Mouse (Mus musculus) liver, adult 2 months (tissue): ENCODE results near the gene Msh3.
"Not testable (repeated sequence)": the region's sequence is repeated elsewhere in the genome, so short reads cannot be mapped to it uniquely, and the experiment has no call there.

Source experiments
- CTCF ChIP-seq: fragments of 200-500 bp; IDR thresholded peaks from 2 replicates; pipeline ENCODE4 v1.5.1; 2011; ENCODE audit warnings: low read depth, low read length, control low read depth
- POLR2A ChIP-seq: fragments of 200-500 bp; IDR thresholded peaks from 2 replicates; pipeline ENCODE4 v1.6.1; 2011; ENCODE audit warnings: low read length, control low read depth; ENCODE audit not compliant: insufficient read depth; ENCODE audit errors: extremely low read depth

GRCm38 (mm10) chr13:92193806-92194205 lies 161.0 kb downstream of the Msh3 start:
- not testable (repeated sequence) for TF ChIP-seq CTCF, POLR2A
